Mouse (Mus musculus) cerebral cortex, adult 2 months (tissue): ENCODE results near the gene Lrrc74a.

ENCODE experiments used
- WGBS: fragments of 180-500 bp; shearing (Covaris S2); methylation state at CpG from one replicate; pipeline ENCODE4 v1.1.7; 2018; 5-methylcytosine and 5-hydroxymethylcytosine counted together

The Lrrc74a gene

GRCm38 (mm10) chr12:86787020-86787553 is 52.9 kb downstream of the Lrrc74a start:
- 57% methylated on average over 4 of the region's 4 CpGs for WGBS

- 59% methylated on average over 6 of the region's 6 CpGs for WGBS
Observed at GRCm38 (mm10) chr12:86790100-86790848, 56.1 kb downstream of the Lrrc74a start.

- 51% methylated on average over 2 of the region's 2 CpGs for WGBS
Observed at GRCm38 (mm10) chr12:86790849-86791127, 56.6 kb downstream of the Lrrc74a start.

GRCm38 (mm10) chr12:86791987-86792386 is 57.8 kb downstream of the Lrrc74a start:
- 95% methylated on average over 2 of the region's 2 CpGs for WGBS

- WGBS, result 61% methylated on average over 3 of the region's 3 CpGs
Observed at GRCm38 (mm10) chr12:86793830-86794229, 59.7 kb downstream of the Lrrc74a start.

GRCm38 (mm10) chr12:86794331-86794730 is 60.2 kb downstream of the Lrrc74a start:
- WGBS, result 90% methylated on average over 11 of the region's 11 CpGs

- 59% methylated on average over 7 of the region's 7 CpGs for WGBS
Observed at GRCm38 (mm10) chr12:86795076-86795837, 61.1 kb downstream of the Lrrc74a start.

GRCm38 (mm10) chr12:86795838-86796232 is 61.7 kb downstream of the Lrrc74a start:
- WGBS, result 3% methylated on average over 4 of the region's 4 CpGs

GRCm38 (mm10) chr12:86796351-86796750 is 62.2 kb downstream of the Lrrc74a start:
- 78% methylated on average over 3 of the region's 3 CpGs for WGBS

GRCm38 (mm10) chr12:86797771-86798170 is 63.6 kb downstream of the Lrrc74a start:
- WGBS, result 95% methylated on average over 4 of the region's 4 CpGs

- WGBS, result 9% methylated on average over 14 of the region's 14 CpGs
Observed at GRCm38 (mm10) chr12:86798773-86799540, 64.8 kb downstream of the Lrrc74a start.

- WGBS, result 72% methylated on average over 7 of the region's 7 CpGs
Observed at GRCm38 (mm10) chr12:86799786-86800185, 65.6 kb downstream of the Lrrc74a start.

- WGBS, result 47% methylated on average over 4 of the region's 4 CpGs
Observed at GRCm38 (mm10) chr12:86800336-86800735, 66.2 kb downstream of the Lrrc74a start.

GRCm38 (mm10) chr12:86800765-86801147 is 66.6 kb downstream of the Lrrc74a start:
- 1% methylated on average over 7 of the region's 7 CpGs for WGBS

GRCm38 (mm10) chr12:86801148-86802004 is 67.2 kb downstream of the Lrrc74a start:
- WGBS, result 2% methylated on average over 23 of the region's 23 CpGs

- 12% methylated on average over 17 of the region's 17 CpGs for WGBS
Observed at GRCm38 (mm10) chr12:86802005-86802671, 68.0 kb downstream of the Lrrc74a start.

- 58% methylated on average over 3 of the region's 3 CpGs for WGBS
Observed at GRCm38 (mm10) chr12:86802899-86803298, 68.7 kb downstream of the Lrrc74a start.

- WGBS, result 33% methylated on average over 6 of the region's 6 CpGs
Observed at GRCm38 (mm10) chr12:86803651-86804307, 69.6 kb downstream of the Lrrc74a start.

GRCm38 (mm10) chr12:86804308-86804700 is 70.1 kb downstream of the Lrrc74a start:
- 32% methylated on average over 4 of the region's 4 CpGs for WGBS

GRCm38 (mm10) chr12:86804857-86805256 is 70.7 kb downstream of the Lrrc74a start:
- 73% methylated on average over 2 of the region's 2 CpGs for WGBS
